Mouse (Mus musculus): Measurements from ENCODE around the gene Tab1. TPM values are rescaled to one million over a fixed set of nuclear protein-coding genes. Genes with fewer than 3 reads are reported as not detected.

The Tab1 gene
- total RNA-seq, 1 experiment = 16.6 TPM

DNA sequence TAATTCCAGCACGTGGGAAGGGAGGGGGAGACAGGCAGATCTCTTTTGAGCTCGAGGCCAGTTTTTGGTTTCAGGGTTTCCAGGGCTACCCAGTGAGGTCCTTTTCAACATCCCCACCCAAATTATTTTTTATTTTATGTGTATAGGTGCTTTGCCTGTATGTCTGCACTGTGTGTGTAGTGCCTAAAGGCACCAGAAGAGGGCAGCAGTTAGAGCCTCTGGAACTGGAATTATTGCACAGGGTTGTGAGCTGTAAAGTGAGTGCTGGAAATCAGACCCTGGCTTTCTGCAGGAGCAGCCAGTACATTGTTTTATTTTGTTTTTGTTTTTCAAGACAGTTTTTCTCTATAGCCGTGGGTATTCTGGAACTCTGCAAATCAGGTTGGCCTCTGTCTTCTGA lies 9.2 kb downstream of the Tab1 start:
- H3K36me3 ChIP-seq (ENCODE audit: control insufficient read depth, insufficient read depth, low read length, poor library complexity, severe bottlenecking) = peaks cover 4% of the 10 kb centered on the region; the same call in 1 of the 2 replicates
- no peak overlapping the region for H3K27ac ChIP-seq (ENCODE audit: insufficient read depth, low read depth, low read length, poor library complexity, severe bottlenecking)
- peak; percentile 49 for DNase-seq (ENCODE audit: low read depth, low spot score)
- TF ChIP-seq MAFK (IDR thresholded peaks at IDR 0.05; ENCODE audit: insufficient read depth, low read depth, low read length) (no peak), HCFC1 (IDR thresholded peaks at IDR 0.05; ENCODE audit: borderline replicate concordance, insufficient read depth, low read length) (no peak)
- in situ Hi-C loops (cut with MboI; ENCODE audit: low sequenced_read_pairs in 2 of 2, unreplicated experiment in 2 of 2) = no loop called here
- no peak overlapping the region for H3K4me3 ChIP-seq (ENCODE audit: insufficient read depth in 1 of 2, low read depth in 1 of 2, low read length in 2 of 2, poor library complexity in 1 of 2, severe bottlenecking in 1 of 2)
- no peaks in the 10 kb centered on the region for H3K9me3 ChIP-seq (ENCODE audit: control insufficient read depth, insufficient read depth, low read depth, low read length)
- H3K9ac ChIP-seq (ENCODE audit: insufficient read depth, low read depth, low read length, poor library complexity, severe bottlenecking) = no peak overlapping the region
- H3K4me1 ChIP-seq (ENCODE audit: control insufficient read depth in 2 of 2, insufficient read depth in 2 of 2, low read length in 2 of 2, poor library complexity in 1 of 2) = peaks cover 4 to 5% of the 10 kb centered on the region in 2 experiments; a peak in 3 of 4 replicates

DNA sequence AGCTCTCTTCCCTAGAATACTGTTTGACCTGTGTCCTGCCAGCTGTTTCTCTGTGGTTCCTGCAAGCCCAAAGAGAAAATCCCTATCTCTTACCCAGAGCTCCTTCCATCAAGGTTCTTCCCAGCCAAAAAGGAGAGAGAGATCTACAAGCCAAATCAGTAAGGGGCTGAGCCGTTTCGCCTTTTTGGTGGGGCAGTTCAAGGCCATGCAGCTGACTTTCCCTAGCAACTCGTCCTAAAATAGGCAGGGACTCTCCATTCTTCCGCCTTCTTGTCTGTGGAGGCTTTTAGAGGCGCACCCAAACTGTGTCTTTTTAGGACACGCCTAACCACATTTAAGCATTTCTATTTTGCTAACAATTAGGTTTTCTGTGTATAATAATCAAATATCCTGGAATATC lies 10.8 kb downstream of the Tab1 start:
- no peak for DNase-seq (ENCODE audit: low read depth, low spot score)
- Histone ChIP-seq H3K9me3 (ENCODE audit: control insufficient read depth, insufficient read depth, low read depth, low read length) (no peaks in the 10 kb centered on the region), H3K4me1 (ENCODE audit: control insufficient read depth in 2 of 2, insufficient read depth in 2 of 2, low read length in 2 of 2, poor library complexity in 1 of 2) (peaks cover 4 to 7% of the 10 kb centered on the region in 2 experiments; a peak in 3 of 4 replicates), H3K4me3 (ENCODE audit: insufficient read depth in 1 of 2, low read depth in 1 of 2, low read length in 2 of 2, poor library complexity in 1 of 2, severe bottlenecking in 1 of 2) (no peak overlapping the region), H3K9ac (ENCODE audit: insufficient read depth, low read depth, low read length, poor library complexity, severe bottlenecking) (no peak overlapping the region), H3K27ac (ENCODE audit: insufficient read depth, low read depth, low read length, poor library complexity, severe bottlenecking) (no peak overlapping the region; the same call in 1 of the 2 replicates), H3K36me3 (ENCODE audit: control insufficient read depth, insufficient read depth, low read length, poor library complexity, severe bottlenecking) (peaks cover 7% of the 10 kb centered on the region; the same call in 1 of the 2 replicates)
- no peak for TF ChIP-seq MAFK (IDR thresholded peaks at IDR 0.05; ENCODE audit: insufficient read depth, low read depth, low read length)
- TF ChIP-seq ZC3H11A (IDR thresholded peaks at IDR 0.05; ENCODE audit: borderline replicate concordance, low read depth, low read length) = no peak
- no peak for TF ChIP-seq ZNF384 (IDR thresholded peaks at IDR 0.05; ENCODE audit: low read depth, low read length)
- in situ Hi-C loops (cut with MboI; ENCODE audit: low sequenced_read_pairs in 2 of 2, unreplicated experiment in 2 of 2) = no loop called here

DNA sequence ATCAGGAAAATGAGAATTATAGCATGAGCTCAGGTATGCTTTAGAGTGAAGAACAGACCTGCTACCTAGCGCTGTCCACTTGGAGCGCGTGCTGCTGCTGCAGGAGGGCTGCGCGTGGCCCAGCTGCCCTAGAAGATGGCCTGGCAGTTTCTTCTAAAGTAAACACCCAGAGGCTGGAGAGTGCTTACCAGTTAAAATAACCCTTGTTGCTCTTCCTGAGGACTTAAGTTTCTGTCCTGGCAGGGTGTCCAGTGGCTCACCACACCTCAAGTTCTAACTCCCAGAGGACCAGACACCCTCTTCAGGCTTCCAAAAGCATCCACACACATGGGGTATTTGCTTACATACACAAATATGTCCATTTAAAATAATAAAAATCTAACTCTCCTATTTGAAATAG lies 12.5 kb downstream of the Tab1 start:
- Histone ChIP-seq H3K4me1 (ENCODE audit: control insufficient read depth in 2 of 2, insufficient read depth in 2 of 2, low read length in 2 of 2, poor library complexity in 1 of 2) (peaks cover 4 to 5% of the 10 kb centered on the region in 2 experiments; a peak in 3 of 4 replicates), H3K36me3 (ENCODE audit: control insufficient read depth, insufficient read depth, low read length, poor library complexity, severe bottlenecking) (peaks cover 18% of the 10 kb centered on the region; the same call in 1 of the 2 replicates), H3K9ac (ENCODE audit: insufficient read depth, low read depth, low read length, poor library complexity, severe bottlenecking) (no peak overlapping the region), H3K9me3 (ENCODE audit: control insufficient read depth, insufficient read depth, low read depth, low read length) (no peaks in the 10 kb centered on the region), H3K4me3 (ENCODE audit: insufficient read depth in 1 of 2, low read depth in 1 of 2, low read length in 2 of 2, poor library complexity in 1 of 2, severe bottlenecking in 1 of 2) (no peak overlapping the region), H3K27ac (ENCODE audit: insufficient read depth, low read depth, low read length, poor library complexity, severe bottlenecking) (no peak overlapping the region)
- DNase-seq (ENCODE audit: low read depth, low spot score) = no peak
- TF ChIP-seq MAFK (IDR thresholded peaks at IDR 0.05; ENCODE audit: insufficient read depth, low read depth, low read length) (no peak), ZNF384 (IDR thresholded peaks at IDR 0.05; ENCODE audit: low read depth, low read length) (peak; percentile 83)
- in situ Hi-C loops (cut with MboI; ENCODE audit: low sequenced_read_pairs in 2 of 2, unreplicated experiment in 2 of 2) = no loop called here

DNA sequence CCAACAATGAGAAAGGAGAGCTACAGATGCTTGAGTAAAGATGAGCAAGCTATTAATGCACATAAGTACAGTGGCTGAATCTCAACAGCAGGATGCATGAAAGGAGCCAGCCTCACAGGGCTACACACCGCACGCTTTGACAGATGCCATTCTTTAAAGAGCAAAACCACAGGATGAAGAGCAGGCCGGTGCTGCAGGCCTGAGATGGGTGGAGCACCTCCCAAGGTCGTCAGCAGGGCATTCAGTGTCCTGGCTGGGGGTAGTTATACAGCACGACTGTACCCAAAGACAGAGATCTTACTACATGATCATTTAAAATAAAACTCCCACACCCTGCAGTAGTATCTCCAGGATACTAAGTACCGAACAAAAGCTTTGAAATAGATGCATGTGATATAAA lies 13.2 kb downstream of the Tab1 start:
- Histone ChIP-seq H3K4me3 (ENCODE audit: insufficient read depth in 1 of 2, low read depth in 1 of 2, low read length in 2 of 2, poor library complexity in 1 of 2, severe bottlenecking in 1 of 2) (no peak overlapping the region), H3K9ac (ENCODE audit: insufficient read depth, low read depth, low read length, poor library complexity, severe bottlenecking) (no peak overlapping the region), H3K4me1 (ENCODE audit: control insufficient read depth in 2 of 2, insufficient read depth in 2 of 2, low read length in 2 of 2, poor library complexity in 1 of 2) (peaks cover 4 to 5% of the 10 kb centered on the region in 2 experiments; a peak in 3 of 4 replicates), H3K27ac (ENCODE audit: insufficient read depth, low read depth, low read length, poor library complexity, severe bottlenecking) (no peak overlapping the region), H3K36me3 (ENCODE audit: control insufficient read depth, insufficient read depth, low read length, poor library complexity, severe bottlenecking) (peaks cover 19% of the 10 kb centered on the region; the same call in 1 of the 2 replicates), H3K9me3 (ENCODE audit: control insufficient read depth, insufficient read depth, low read depth, low read length) (no peaks in the 10 kb centered on the region)
- in situ Hi-C loops (cut with MboI; ENCODE audit: low sequenced_read_pairs in 2 of 2, unreplicated experiment in 2 of 2) = no loop called here
- TF ChIP-seq HCFC1 (IDR thresholded peaks at IDR 0.05; ENCODE audit: borderline replicate concordance, insufficient read depth, low read length) (no peak), MAFK (IDR thresholded peaks at IDR 0.05; ENCODE audit: insufficient read depth, low read depth, low read length) (no peak), CHD2 (IDR thresholded peaks at IDR 0.05; ENCODE audit: low read depth, low read length) (no peak), ZC3H11A (IDR thresholded peaks at IDR 0.05; ENCODE audit: borderline replicate concordance, low read depth, low read length) (no peak), ZNF384 (IDR thresholded peaks at IDR 0.05; ENCODE audit: low read depth, low read length) (no peak)
- DNase-seq (ENCODE audit: low read depth, low spot score) = no peak

DNA sequence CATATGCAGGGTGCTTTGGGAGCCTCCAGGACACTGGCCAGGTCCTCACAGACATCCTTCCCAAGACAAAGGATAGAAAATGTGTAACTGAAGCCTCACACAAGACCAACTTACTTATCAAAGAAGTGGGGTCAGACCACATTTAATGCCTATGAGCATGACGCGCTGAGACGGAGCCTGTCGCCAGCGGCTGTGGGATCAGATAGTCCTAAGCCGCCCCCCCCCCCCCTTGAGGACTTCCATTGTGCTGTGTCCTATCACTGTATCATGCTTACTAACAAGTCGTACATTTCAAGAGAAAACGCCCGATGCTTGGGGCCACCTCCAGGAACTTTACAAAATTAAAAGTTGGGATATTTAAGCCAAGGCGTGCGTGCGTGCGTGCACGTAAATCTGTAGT lies 14.2 kb downstream of the Tab1 start:
- peaks cover 16% of the 10 kb centered on the region; the same call in 1 of the 2 replicates for H3K36me3 ChIP-seq (ENCODE audit: control insufficient read depth, insufficient read depth, low read length, poor library complexity, severe bottlenecking)
- DNase-seq (ENCODE audit: low read depth, low spot score) = no peak
- H3K4me3 ChIP-seq (ENCODE audit: insufficient read depth in 1 of 2, low read depth in 1 of 2, low read length in 2 of 2, poor library complexity in 1 of 2, severe bottlenecking in 1 of 2) = no peak overlapping the region
- H3K9me3 ChIP-seq (ENCODE audit: control insufficient read depth, insufficient read depth, low read depth, low read length) = no peaks in the 10 kb centered on the region
- H3K9ac ChIP-seq (ENCODE audit: insufficient read depth, low read depth, low read length, poor library complexity, severe bottlenecking) = no peak overlapping the region
- in situ Hi-C loops (cut with MboI; ENCODE audit: low sequenced_read_pairs in 2 of 2, unreplicated experiment in 2 of 2) = no loop called here
- peaks cover 4 to 5% of the 10 kb centered on the region in 2 experiments; a peak in 3 of 4 replicates for H3K4me1 ChIP-seq (ENCODE audit: control insufficient read depth in 2 of 2, insufficient read depth in 2 of 2, low read length in 2 of 2, poor library complexity in 1 of 2)
- no peak overlapping the region for H3K27ac ChIP-seq (ENCODE audit: insufficient read depth, low read depth, low read length, poor library complexity, severe bottlenecking)
- TF ChIP-seq ZC3H11A (IDR thresholded peaks at IDR 0.05; ENCODE audit: borderline replicate concordance, low read depth, low read length) (no peak), ZNF384 (IDR thresholded peaks at IDR 0.05; ENCODE audit: low read depth, low read length) (no peak)

Measured in ES-E14 (cell line).